Mouse (Mus musculus) embryonic facial prominence, embryonic 10.5 days (tissue): ENCODE data around the gene Cldn15. TPM values are rescaled to one million over a fixed set of nuclear protein-coding genes. Genes with fewer than 3 reads are reported as not detected.
A peak's percentile ranks its signal among the peaks of the same experiment; 100 is the strongest.

Experiments used
- DNase-seq: peaks from one replicate; pipeline ENCODE4 v3.0.0-alpha.2; 2017; ENCODE audit warnings: low spot score
- H3K27ac ChIP-seq: fragments of 300-500 bp; sonication (generic); replicated peaks from 2 replicates; pipeline ENCODE4 v1.5.1; 2016; ENCODE audit warnings: mild to moderate bottlenecking
- H3K27me3 ChIP-seq: fragments of 300-500 bp; sonication (generic); replicated peaks from 2 replicates; pipeline ENCODE4 v1.6.1; 2016; ENCODE audit warnings: low read depth, mild to moderate bottlenecking; ENCODE audit not compliant: poor library complexity, severe bottlenecking
- H3K36me3 ChIP-seq: fragments of 300-500 bp; sonication (generic); replicated peaks from 2 replicates; pipeline ENCODE4 v1.6.1; 2016; ENCODE audit warnings: mild to moderate bottlenecking, moderate library complexity
- H3K4me1 ChIP-seq: fragments of 300-500 bp; sonication (generic); 2 replicates; pipeline ENCODE4 v1.6.1; 2016
- H3K4me3 ChIP-seq: fragments of 300-500 bp; sonication (generic); 2 replicates; pipeline ENCODE4 v1.5.1; 2016; ENCODE audit warnings: mild to moderate bottlenecking, moderate library complexity
- H3K9me3 ChIP-seq: fragments of 300-500 bp; sonication (generic); 2 replicates; pipeline ENCODE4 v1.6.1; 2016; ENCODE audit warnings: mild to moderate bottlenecking
- WGBS: fragments of 180-500 bp; shearing (Covaris S2); methylation state at CpG from one replicate; pipeline ENCODE4 v1.1.7; 2016; 5-methylcytosine and 5-hydroxymethylcytosine counted together
- microRNA counts: library from miRNA; unstranded; fragments of <30 nt; microRNA quantifications from one replicate; lab custom pipeline; 2017
- microRNA-seq: library from miRNA; unstranded; fragments of <30 nt; microRNA quantifications from one replicate; pipeline ENCODE4, GENCODE M21; 2017
- polyA plus RNA-seq: library from polyadenylated mRNA; unstranded; fragments of >200 nt; fragmentation: Nextera tagmentation; extraction: Ambion mirVana; gene quantifications from 2 replicates; pipeline ENCODE4 v1.2.1, GENCODE M21; 2016

The Cldn15 gene
- polyA plus RNA-seq, 1 experiment from 2014 or later, result 0.10 TPM

GRCm38 (mm10) chr5:136989801-136990200 lies 23.4 kb downstream of the Cldn15 start:
- Histone ChIP-seq H3K4me1 (peaks cover 22% of the 10 kb centered on the region), H3K27me3 (no peaks in the 10 kb centered on the region), H3K9me3 (no peaks in the 10 kb centered on the region), H3K4me3 (no peak overlapping the region), H3K27ac (no peak overlapping the region), H3K36me3 (peaks cover 64% of the 10 kb centered on the region)
- DNase-seq, result no peak
- WGBS, result 91% methylated on average over 6 of the region's 6 CpGs

- H3K4me1 ChIP-seq, result peaks cover 23% of the 10 kb centered on the region
- peaks cover 22% of the 10 kb centered on the region for H3K36me3 ChIP-seq
- H3K9me3 ChIP-seq, result no peaks in the 10 kb centered on the region
- WGBS, result 68% methylated on average over 5 of the region's 5 CpGs
- no peak overlapping the region for H3K27ac ChIP-seq
- no peaks in the 10 kb centered on the region for H3K27me3 ChIP-seq
- no peak overlapping the region for H3K4me3 ChIP-seq
- DNase-seq, result no peak
Measured at GRCm38 (mm10) chr5:136999449-136999848, 33.0 kb downstream of the Cldn15 start.

GRCm38 (mm10) chr5:137000612-137001011 lies 34.2 kb downstream of the Cldn15 start:
- H3K9me3 ChIP-seq, result no peaks in the 10 kb centered on the region
- H3K27ac ChIP-seq, result no peak overlapping the region
- 84% methylated on average over 2 of the region's 2 CpGs for WGBS
- H3K27me3 ChIP-seq, result no peaks in the 10 kb centered on the region
- peaks cover 10% of the 10 kb centered on the region for H3K36me3 ChIP-seq
- no peak overlapping the region for H3K4me3 ChIP-seq
- H3K4me1 ChIP-seq, result peaks cover 23% of the 10 kb centered on the region
- peak; percentile 40 for DNase-seq

GRCm38 (mm10) chr5:137007276-137007675 lies 40.9 kb downstream of the Cldn15 start:
- WGBS, result 65% methylated on average over 8 of the region's 8 CpGs
- H3K4me3 ChIP-seq, result no peak overlapping the region
- no peaks in the 10 kb centered on the region for H3K36me3 ChIP-seq
- no peaks in the 10 kb centered on the region for H3K4me1 ChIP-seq
- no peak for DNase-seq
- no peaks in the 10 kb centered on the region for H3K9me3 ChIP-seq
- no peak overlapping the region for H3K27ac ChIP-seq
- H3K27me3 ChIP-seq, result no peaks in the 10 kb centered on the region

GRCm38 (mm10) chr5:137009988-137010387 lies 43.6 kb downstream of the Cldn15 start:
- DNase-seq, result peak; percentile 61
- Histone ChIP-seq H3K36me3 (no peaks in the 10 kb centered on the region), H3K9me3 (no peaks in the 10 kb centered on the region), H3K4me3 (no peak overlapping the region), H3K27me3 (no peaks in the 10 kb centered on the region), H3K27ac (no peak overlapping the region), H3K4me1 (no peaks in the 10 kb centered on the region)
- 42% methylated on average over 3 of the region's 3 CpGs for WGBS

GRCm38 (mm10) chr5:137012401-137012950 lies 46.1 kb downstream of the Cldn15 start:
- no peak overlapping the region for H3K27ac ChIP-seq
- H3K4me1 ChIP-seq, result no peaks in the 10 kb centered on the region
- no peaks in the 10 kb centered on the region for H3K27me3 ChIP-seq
- WGBS, result 82% methylated on average over 15 of the region's 15 CpGs
- DNase-seq, result no peak
- no peak overlapping the region for H3K4me3 ChIP-seq
- no peaks in the 10 kb centered on the region for H3K36me3 ChIP-seq
- H3K9me3 ChIP-seq, result 0 out of 2 replicates have a peak, but pooled peaks cover 2% of the 10 kb centered on the region

- H3K4me3 ChIP-seq, result no peak overlapping the region
Measured at GRCm38 (mm10) chr5:137015913-137016312, 49.5 kb downstream of the Cldn15 start.

GRCm38 (mm10) chr5:137024318-137024717 lies 57.9 kb downstream of the Cldn15 start:
- H3K27ac ChIP-seq, result no peak overlapping the region
- no peak for DNase-seq
- peaks cover 20% of the 10 kb centered on the region for H3K4me1 ChIP-seq
- peaks cover 56% of the 10 kb centered on the region for H3K27me3 ChIP-seq
- no peak overlapping the region for H3K4me3 ChIP-seq
- no peaks in the 10 kb centered on the region for H3K36me3 ChIP-seq
- 48% methylated on average over 3 of the region's 3 CpGs for WGBS
- H3K9me3 ChIP-seq, result no peaks in the 10 kb centered on the region

More at GRCm38 (mm10) chr5:137015913-137016312, 49.5 kb downstream of the Cldn15 start:
- DNase-seq, result no peak
- Histone ChIP-seq H3K27ac (no peak overlapping the region), H3K27me3 (no peaks in the 10 kb centered on the region), H3K4me1 (no peaks in the 10 kb centered on the region), H3K36me3 (no peaks in the 10 kb centered on the region), H3K9me3 (0 out of 2 replicates have a peak, but pooled peaks cover 2% of the 10 kb centered on the region)
- 90% methylated on average over 3 of the region's 3 CpGs for WGBS

GRCm38 (mm10) chr5:137025132-137025531 lies 58.7 kb downstream of the Cldn15 start:
- DNase-seq, result peak; percentile 84
- Histone ChIP-seq H3K27me3 (peaks cover 64% of the 10 kb centered on the region), H3K4me3 (peak overlapping the region; percentile 25; the same call in 1 of the 2 replicates)

More at GRCm38 (mm10) chr5:137025132-137025531, 58.7 kb downstream of the Cldn15 start:
- WGBS, result 1% methylated on average over 23 of the region's 23 CpGs
- H3K9me3 ChIP-seq, result no peaks in the 10 kb centered on the region
- H3K27ac ChIP-seq, result no peak overlapping the region
- H3K36me3 ChIP-seq, result no peaks in the 10 kb centered on the region
- peaks cover 26% of the 10 kb centered on the region for H3K4me1 ChIP-seq

MicroRNAs within 50 kb of the gene (microRNA counts, 519-probe panel; counts per million panel counts)
- microRNA mmu-miR-702 (lab: Ali Mortazavi, UCI), result 188 counts per million, percentile 57 among the panel's probes with 10 or more counts

Small RNA genes lying within 50 kb of the gene (microRNA-seq; reads per million reads assigned to microRNA genes)
- 42.4 reads per million, percentile 41 among the genes with 10 or more reads in this experiment for gene Mir702

Other genes starting within 250 kb of the Cldn15 start
- gene Col26a1, start 83.4 kb upstream of the Cldn15 start, polyA plus RNA-seq, result 103 and 118 TPM in 2 replicates
- 77.9 and 86.1 TPM in 2 replicates for gene Ift22, start 58.5 kb upstream of the Cldn15 start, polyA plus RNA-seq
- 267 and 272 TPM in 2 replicates for gene Fis1, start 13.3 kb upstream of the Cldn15 start, polyA plus RNA-seq
- gene Plod3, start 20.4 kb downstream of the Cldn15 start, polyA plus RNA-seq, result 42.6 and 44.6 TPM in 2 replicates
- 106 and 117 TPM in 2 replicates for gene Znhit1, start 21.4 kb downstream of the Cldn15 start, polyA plus RNA-seq
- gene Vgf, start 59.8 kb downstream of the Cldn15 start, polyA plus RNA-seq, result 0.39 and 0.40 TPM in 2 replicates
- 177 and 178 TPM in 2 replicates for gene Ap1s1, start 79.5 kb downstream of the Cldn15 start, polyA plus RNA-seq
- 0.12 TPM in 1 of 2 replicates, not detected in the other for gene Serpine1, start 105.7 kb downstream of the Cldn15 start, polyA plus RNA-seq
- 3.7 and 3.8 TPM in 2 replicates for gene Trim56, start 149.6 kb downstream of the Cldn15 start, polyA plus RNA-seq
- not detected in 2 replicates for gene Muc3, start 182.7 kb downstream of the Cldn15 start, polyA plus RNA-seq
- not detected in 2 replicates for gene Muc3a, start 245.8 kb downstream of the Cldn15 start, polyA plus RNA-seq